Comparison of ENCODE assay signal across 35 mouse cellular contexts in the genomic region with DNA sequence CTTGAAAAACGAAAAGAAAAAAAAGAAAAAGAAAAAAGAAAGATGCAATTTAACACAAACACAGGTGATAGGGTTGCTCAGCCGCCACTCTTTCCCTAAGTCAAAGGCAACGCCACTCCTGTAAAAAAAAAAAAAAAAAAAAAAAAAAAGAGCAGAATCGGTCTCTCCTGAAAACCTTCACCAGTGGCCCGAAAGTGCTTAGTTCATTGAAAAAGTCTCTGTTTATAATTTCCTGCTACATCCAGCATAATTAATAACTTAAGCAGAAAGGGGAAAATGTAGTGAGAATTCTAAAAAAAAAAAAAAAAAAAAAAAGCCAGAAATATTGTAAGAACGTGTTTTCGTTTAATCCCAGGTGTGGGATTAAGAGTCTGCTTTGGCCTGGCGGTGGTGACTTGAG.
"Had no signal": no experiment of that assay in that cellular context is flagged by ENCODE, and none has a peak within 500 bp of the region (broad histone marks: within the 10 kb centered on the region; RNA-seq: fewer than 3 reads in every experiment).

No protein-coding gene starts in this region.

- DNase-seq: heart, postnatal 10 days; heart, postnatal 14 days; heart, postnatal 36 days; heart, postnatal 4 days; kidney, adult 11 months; kidney, adult 18-20 months; kidney, adult 2 months; kidney, adult 8-10 months; kidney, adult 9 months; kidney, postnatal 10 days; kidney, postnatal 14 days; kidney, postnatal 25 days; kidney, postnatal 36 days; kidney, postnatal 4 days; layer of hippocampus, adult 9-11 months; layer of hippocampus, postnatal 36 days had no signal

- H3K27me3 ChIP-seq: heart, embryonic 12.5 days; heart, embryonic 13.5 days; heart, embryonic 15.5 days; hindbrain, embryonic 12.5 days; hindbrain, embryonic 13.5 days; hindbrain, embryonic 15.5 days; intestine, embryonic 15.5 days; kidney, embryonic 15.5 days had no signal

- ATAC-seq: hindbrain, embryonic 16.5 days; hindbrain, postnatal 0 days; inflammation-experienced regulatory T-cells, adult 6 months; intestine, embryonic 15.5 days; intestine, embryonic 16.5 days; intestine, postnatal 0 days had no signal

- H3K9ac ChIP-seq: heart, embryonic 12.5 days; heart, embryonic 13.5 days; heart, embryonic 15.5 days; hindbrain, embryonic 12.5 days; hindbrain, embryonic 13.5 days; hindbrain, embryonic 14.5 days; hindbrain, embryonic 15.5 days; intestine, embryonic 15.5 days; kidney, embryonic 15.5 days had no signal

- H3K9me3 ChIP-seq: heart, embryonic 10.5 days; heart, embryonic 13.5 days; heart, embryonic 15.5 days; hindbrain, embryonic 10.5 days; hindbrain, embryonic 12.5 days; hindbrain, embryonic 13.5 days; hindbrain, embryonic 15.5 days; intestine, embryonic 15.5 days had no signal

- H3K4me1 ChIP-seq: heart, embryonic 10.5 days; heart, embryonic 12.5 days; heart, embryonic 13.5 days; heart, embryonic 15.5 days; hindbrain, embryonic 10.5 days; hindbrain, embryonic 12.5 days; hindbrain, embryonic 13.5 days; hindbrain, embryonic 15.5 days; intestine, embryonic 15.5 days; kidney, embryonic 15.5 days had no signal

- H3K36me3 ChIP-seq: heart, embryonic 10.5 days; heart, embryonic 12.5 days; heart, embryonic 13.5 days; heart, embryonic 15.5 days; hindbrain, embryonic 10.5 days; hindbrain, embryonic 12.5 days; hindbrain, embryonic 13.5 days; hindbrain, embryonic 15.5 days; intestine, embryonic 15.5 days; kidney, embryonic 15.5 days had no signal

- H3K4me3 ChIP-seq: heart, embryonic 10.5 days; heart, embryonic 12.5 days; heart, embryonic 13.5 days; heart, embryonic 15.5 days; hindbrain, embryonic 10.5 days; hindbrain, embryonic 12.5 days; hindbrain, embryonic 13.5 days; hindbrain, embryonic 15.5 days; intestine, embryonic 15.5 days; kidney, embryonic 15.5 days; layer of hippocampus, adult 2 months had no signal

- H3K27ac ChIP-seq: heart, embryonic 10.5 days; heart, embryonic 13.5 days; heart, embryonic 15.5 days; hindbrain, embryonic 10.5 days; hindbrain, embryonic 12.5 days; hindbrain, embryonic 13.5 days; hindbrain, embryonic 14.5 days; hindbrain, embryonic 15.5 days; hindbrain, postnatal 0 days; intestine, embryonic 15.5 days; kidney, embryonic 15.5 days; kidney, postnatal 0 days; layer of hippocampus, adult 2 months had no signal

- H3K4me2 ChIP-seq: heart, embryonic 11.5 days; heart, embryonic 12.5 days; heart, embryonic 13.5 days; heart, embryonic 15.5 days; hindbrain, embryonic 12.5 days; hindbrain, embryonic 13.5 days; hindbrain, embryonic 14.5 days; hindbrain, embryonic 15.5 days; intestine, embryonic 15.5 days; kidney, embryonic 15.5 days had no signal
